Mouse (Mus musculus): ENCODE data around the gene Znrf2.
"Not testable (repeated sequence)": the region's sequence is repeated elsewhere in the genome, so short reads cannot be mapped to it uniquely, and the experiment has no call there.

Znrf2 gene

DNA sequence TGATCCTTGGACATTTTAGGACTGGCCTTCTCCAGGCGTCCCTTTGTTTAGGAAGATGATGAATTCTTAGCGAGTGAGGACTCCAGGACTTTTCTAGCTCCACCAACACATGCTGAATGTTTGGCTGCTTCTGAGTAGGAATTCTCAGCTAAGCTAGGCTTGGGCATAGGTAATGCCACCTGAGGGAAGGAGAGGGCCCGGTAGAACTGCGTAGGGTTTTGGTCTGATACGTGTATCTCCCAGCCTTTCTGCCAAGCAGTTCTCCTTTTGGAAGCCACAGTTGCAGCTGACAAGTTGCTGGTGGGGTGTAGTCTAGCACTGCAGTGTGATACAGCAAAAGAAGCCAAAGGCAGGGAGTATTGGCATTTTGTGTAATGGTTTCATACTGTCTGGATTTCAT is 10.9 kb upstream of the Znrf2 start:
- DNase-seq (ENCODE audit: inconsistent age in 2 of 2, low spot score in 1 of 2), result no peak

DNA sequence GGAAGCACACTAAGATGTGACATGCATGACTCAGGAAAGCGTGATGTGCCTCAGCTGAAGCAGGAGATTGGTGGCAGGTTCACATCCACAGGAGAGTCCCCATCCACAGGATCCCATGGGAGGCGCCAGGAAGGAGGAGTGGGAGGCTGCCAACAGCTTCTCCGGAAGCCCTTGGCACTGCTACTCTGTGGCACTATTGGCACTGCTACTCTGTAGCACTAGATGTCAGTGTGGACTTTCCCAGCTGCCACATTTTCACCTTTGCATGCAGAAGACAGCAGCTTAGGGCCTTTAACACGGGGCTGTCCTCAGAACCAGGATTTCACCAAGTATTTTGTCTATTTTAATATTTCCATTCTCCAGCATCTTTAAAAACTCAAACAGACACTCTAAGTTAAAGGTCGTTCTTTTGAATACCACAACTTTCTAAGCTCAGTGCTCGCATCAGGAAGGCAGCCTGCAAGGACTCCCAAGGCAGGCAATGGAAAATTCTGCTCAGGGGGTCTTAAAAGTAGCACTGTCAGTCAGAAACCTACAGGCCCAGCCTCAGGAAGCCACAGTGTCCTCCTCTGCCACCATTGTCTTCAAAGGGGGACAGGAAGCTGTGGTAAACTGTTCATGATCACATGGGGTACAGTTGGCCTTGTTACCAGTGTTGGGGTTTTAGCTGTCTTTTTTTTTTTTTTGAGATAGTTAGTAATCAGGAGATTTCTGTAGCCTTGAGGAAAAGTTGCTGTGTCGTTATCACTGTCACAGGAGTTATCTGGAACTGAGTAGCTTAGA is 7.0 kb upstream of the Znrf2 start:
- DNase-seq (ENCODE audit: inconsistent age in 2 of 2, low spot score in 1 of 2), result peak; percentile 67 to 87

DNA sequence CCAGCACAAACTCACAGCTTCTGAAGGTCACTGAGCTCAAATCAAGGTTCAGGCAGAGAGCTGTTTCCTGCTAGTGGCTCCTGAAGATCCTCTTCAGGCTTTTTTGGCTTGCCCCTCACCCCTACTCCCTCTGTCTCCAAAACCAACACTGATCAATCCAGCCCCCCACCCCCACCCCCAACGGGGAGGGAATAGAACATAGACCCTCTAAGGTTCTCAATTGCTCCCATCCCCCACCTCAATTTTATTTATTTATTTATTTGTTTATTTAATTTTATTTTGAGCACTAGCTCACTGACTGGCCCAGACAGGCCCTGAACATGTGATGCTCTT is 6.4 kb upstream of the Znrf2 start:
- peak in 1 of 2 experiments; percentile 52 for DNase-seq (ENCODE audit: inconsistent age in 2 of 2, low spot score in 1 of 2)

DNA sequence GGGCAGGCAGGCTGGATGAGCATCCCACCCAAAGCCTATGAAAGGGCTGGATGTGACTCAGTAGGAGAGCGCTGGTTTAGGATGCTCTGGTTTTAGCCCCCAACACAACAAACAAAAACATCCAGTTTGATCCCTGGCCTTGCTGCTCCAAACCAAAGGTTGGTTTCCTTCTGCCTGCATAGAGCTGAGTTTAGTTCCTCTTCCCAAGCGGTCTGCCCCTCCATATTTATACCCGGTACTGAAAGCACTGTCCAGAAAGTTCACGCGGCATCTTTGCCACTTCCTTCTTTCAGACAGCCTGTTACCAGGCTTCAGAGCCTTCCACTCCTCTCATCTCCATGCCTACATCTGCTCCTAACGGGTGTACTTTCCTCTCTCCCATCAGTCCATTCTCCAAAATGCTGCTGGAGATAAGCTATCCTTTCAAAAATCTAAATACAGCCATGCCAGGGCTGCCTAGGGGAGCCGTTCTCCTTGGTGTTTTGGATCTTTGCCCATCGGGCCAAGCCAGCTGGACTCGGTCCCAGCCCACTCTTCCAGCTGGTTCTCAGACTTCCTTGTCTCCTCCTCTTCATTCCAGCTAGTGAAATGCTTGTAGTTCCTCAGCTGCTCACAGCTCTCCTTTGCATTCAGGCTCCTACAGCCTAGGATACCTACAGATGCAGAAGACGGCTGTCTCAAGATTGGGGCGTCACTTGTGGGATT is 5.0 kb upstream of the Znrf2 start:
- peak; percentile 74 to 91 for DNase-seq (ENCODE audit: inconsistent age in 2 of 2, low spot score in 1 of 2)

DNA sequence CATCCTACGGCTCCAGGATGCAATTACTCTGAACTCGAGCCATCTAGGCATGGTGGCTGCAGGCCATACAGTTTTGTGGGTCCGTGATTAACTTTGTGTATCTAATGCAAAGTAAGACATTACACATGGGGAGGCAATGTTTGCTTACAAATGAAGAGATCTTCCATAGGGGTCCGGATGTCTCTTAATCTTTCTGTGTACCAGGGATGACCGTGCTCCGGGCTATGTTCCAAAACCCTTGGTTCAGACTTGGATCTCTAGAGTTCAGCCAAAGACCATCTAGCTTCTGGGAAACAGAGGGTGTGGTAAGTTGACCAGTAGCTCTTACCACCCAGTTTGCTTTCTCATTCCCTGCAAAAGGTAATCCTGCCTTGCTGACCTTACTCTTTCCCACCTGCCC is 4.4 kb upstream of the Znrf2 start:
- DNase-seq (ENCODE audit: inconsistent age in 2 of 2, low spot score in 1 of 2), result no peak

DNA sequence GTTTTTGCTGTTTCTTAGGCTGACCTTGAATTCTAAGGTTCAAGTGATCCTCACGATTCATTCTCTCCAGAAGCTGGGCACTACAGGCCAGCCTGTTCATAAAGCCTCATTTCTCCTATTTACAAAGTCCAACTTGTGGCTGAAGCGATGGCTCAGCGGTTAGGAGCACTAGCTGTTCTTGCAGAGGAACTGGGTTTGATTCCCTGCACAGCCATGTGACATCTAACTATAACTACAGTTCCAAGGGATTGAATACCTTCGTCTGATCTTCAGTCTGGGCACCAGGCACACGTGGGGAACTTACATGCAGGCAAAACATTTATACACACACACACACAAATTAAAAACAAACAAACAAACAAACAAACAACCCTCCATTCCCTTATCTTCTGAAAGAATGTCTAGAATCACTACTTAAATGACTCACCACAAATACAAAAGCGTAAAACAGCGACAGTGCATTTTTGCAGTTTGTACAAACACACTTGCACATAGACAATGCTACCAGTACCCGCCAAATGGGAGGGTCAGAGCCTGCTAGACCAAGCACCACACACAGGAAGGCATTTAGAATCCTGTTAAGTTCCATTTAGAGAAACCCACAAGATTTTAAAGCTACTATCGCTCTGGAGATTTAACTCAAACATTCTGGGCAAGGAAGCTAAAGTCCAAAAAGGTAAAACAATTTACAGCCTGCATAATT is 1.1 kb upstream of the Znrf2 start:
- peak in 1 of 2 experiments; percentile 55 for DNase-seq (ENCODE audit: inconsistent age in 2 of 2, low spot score in 1 of 2)

DNA sequence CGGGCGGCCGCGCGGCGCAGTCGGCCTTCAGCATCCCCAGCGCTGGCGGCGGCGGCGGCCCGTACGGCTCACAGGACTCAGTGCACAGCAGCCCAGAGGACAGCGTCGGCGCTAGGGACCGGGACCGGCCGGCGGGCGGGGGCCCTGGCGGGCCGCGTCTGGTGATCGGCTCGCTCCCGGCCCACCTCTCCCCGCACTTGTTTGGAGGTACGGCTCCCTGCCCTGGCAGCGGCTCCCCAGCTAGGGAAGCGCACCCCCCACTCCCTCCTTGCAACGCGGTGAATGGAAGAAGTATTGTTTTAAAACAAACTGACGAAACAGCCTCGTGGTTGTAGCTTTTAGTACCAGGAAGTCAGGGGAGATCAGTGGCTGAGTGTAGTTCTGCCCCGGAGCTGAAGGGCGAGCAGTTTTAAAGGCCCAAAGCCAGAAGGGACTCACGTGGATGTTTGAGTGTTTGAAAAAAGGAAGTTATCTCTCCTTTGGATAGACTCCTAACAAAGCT is 601 bp downstream of the Znrf2 start:
- DNase-seq (ENCODE audit: inconsistent age in 2 of 2, low spot score in 1 of 2), result peak; percentile 71 to 93

DNA sequence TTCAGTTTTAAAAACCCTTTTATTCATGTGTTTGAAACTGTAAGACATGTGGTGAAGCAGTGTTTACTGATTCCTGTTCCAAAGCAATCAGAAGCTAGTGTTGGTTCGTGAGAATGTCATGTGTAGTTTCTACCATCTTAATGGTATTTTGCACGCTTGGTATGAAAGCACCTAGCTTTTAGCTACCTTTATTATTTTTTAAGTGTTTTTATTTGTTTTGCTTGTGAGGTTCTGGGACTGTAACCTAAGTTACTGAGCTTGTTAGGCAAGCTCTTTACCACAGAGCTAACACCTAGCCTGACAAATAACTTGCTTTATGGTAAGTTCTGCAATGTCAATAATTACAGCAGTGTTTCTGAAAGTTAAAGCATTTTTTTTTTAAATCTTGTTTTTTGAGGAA is 1.7 kb downstream of the Znrf2 start:
- DNase-seq (ENCODE audit: inconsistent age in 2 of 2, low spot score in 1 of 2), result no peak

DNA sequence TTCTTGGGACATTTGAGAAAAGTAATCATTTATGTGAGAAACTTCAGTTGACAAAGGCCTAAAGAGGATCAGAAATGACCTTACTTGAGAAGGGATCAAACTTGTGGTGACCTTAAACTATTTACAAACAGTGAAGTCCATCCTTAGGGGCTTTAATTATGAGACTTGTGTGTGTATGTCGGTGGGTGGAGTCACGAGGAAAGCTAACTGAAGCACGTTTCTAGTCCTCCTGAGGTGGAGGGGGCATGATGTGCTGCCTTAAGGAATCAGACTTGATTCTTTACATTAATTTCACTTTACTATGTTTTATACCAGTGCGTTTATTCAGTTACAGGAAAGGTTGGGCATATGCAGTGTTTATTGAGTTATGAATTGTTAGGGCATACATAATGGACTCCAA is 2.6 kb downstream of the Znrf2 start:
- peak in 1 of 2 experiments; percentile 59 for DNase-seq (ENCODE audit: inconsistent age in 2 of 2, low spot score in 1 of 2)

DNA sequence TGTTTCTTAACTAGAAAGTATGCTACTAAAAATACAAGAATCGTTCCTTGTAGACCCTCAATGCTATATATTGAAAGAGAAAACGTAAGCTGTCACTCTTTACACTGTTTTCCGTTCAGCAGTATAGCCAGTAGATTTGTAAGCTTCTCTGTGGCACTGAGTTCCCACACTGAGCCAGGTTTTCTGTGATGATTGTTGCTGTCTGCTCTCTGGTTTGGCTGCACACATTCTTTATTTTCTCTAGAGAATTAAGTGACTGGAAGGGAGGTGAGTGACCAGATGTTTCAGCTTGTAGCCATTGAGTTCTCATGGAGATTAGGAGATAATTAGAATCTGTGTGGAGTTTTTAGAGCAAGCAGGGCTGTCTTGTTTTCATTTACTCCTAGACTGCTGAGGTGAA is 3.0 kb downstream of the Znrf2 start:
- peak in 1 of 2 experiments; percentile 39 for DNase-seq (ENCODE audit: inconsistent age in 2 of 2, low spot score in 1 of 2)

DNA sequence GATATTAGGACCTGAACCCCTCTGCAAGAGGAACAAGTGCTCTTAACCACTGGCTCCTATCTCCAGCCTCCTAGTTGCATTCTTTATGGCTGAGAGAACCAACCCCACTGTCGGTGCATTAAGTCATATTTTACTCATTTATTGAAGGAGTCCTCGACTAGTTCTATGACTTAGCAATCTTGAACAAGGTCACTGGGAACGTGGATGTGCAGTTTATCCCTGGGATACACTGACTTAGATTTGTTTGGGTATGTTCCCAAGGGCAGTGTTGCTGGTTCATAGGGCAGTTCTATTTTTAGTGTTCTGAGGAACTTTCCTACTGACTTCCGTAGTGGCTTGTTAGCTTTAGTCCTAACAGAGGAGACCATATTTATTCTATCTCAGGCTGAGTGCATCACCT is 5.6 kb downstream of the Znrf2 start:
- DNase-seq (ENCODE audit: inconsistent age in 2 of 2, low spot score in 1 of 2), result peak; percentile 67 to 89

DNA sequence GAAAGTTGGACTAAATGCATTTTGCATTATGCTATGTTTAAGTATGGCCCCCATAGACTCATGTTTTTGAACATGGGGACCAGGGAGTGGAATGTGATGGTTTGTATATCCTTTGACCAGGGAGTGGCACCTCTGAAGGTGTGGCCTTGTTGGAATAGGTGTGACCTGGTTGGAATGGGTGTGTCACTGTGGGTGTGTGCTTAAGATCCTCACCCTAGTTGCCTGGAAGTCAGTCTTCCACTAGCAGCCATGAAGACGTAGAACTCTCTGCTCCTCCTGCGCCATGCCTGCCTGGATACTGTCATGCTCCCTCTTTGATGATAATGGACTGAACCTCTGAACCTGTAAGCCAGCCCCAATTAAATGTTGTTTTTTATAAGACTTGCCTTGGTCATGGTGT is 7.8 kb downstream of the Znrf2 start:
- DNase-seq (ENCODE audit: inconsistent age in 2 of 2, low spot score in 1 of 2), result not testable (repeated sequence)

DNA sequence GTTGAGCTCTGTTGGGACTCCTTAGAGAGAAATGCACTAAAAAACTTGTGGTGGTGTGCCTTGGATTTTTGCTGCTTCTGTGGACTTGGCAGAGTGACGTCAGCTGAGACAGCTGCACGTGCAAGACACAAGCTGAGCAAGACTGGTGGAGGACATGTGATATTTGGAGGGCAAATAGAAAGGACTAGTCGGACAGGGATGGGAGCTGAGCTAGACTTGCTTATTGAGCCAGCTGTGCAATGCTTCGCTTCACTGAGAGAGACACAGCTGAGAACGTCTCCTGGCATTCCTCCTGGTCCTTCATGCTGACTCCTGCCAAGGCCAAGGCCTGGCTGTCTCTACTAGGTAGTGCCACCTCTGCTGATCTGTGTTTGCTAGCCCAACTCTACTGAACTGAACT is 10.8 kb downstream of the Znrf2 start:
- DNase-seq (ENCODE audit: inconsistent age in 2 of 2, low spot score in 1 of 2), result peak in 1 of 2 experiments; percentile 73

DNA sequence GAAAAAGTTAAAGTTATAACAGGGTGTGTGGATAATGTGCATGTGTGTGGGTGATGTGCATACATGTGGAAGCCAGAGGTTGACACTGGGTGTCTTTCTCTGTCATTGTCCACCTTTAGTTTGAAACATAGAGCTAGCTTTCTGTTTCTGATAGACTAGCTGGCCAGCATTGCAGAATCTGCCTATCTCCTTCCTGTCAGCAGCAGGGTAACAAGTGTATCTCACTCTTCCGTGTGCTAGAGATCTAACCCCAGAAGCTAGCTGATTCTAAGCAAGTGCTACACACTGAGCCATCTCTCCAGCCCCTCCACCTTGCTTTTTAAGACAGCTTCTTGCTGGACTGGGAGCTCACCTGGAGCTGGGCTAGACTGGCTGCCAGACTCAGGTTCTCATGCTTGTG is 11.6 kb downstream of the Znrf2 start:
- DNase-seq (ENCODE audit: inconsistent age in 2 of 2, low spot score in 1 of 2), result peak in 1 of 2 experiments; percentile 28

DNA sequence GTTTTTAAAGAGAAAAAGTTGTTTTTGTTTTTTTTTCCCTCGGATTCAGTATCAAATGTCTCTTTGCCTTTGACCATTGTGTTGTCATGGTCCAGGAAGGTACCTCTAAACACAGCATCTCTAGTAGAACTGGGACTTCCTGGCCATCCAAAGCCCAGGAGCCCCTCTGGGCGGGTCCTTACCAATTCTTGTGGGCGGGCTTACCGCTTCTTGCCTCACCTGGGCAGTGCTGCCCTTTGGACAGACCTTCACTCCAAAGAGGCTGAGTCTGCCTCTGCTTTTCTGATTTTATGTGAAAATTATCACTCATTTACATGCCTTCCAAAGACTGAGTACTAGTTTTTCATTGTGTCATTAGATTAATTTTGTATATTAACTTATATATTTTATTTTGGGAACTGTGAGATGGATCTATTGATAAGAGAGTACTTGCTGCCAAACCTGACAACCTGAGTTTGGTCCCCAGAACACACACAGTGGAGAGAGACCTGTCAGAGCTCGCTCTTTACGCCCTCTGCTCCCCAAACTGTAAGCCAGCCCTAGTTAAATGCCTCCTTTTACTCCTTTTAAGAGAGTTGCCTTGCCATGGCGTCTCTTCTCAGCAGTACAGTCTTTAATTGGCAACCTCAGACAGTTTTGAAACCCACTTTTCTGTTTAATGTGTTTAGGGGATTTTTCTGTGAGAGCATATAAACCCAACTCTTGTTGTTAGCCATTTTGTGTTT is 13.5 kb downstream of the Znrf2 start:
- DNase-seq (ENCODE audit: inconsistent age in 2 of 2, low spot score in 1 of 2), result peak in 1 of 2 experiments; percentile 24

DNA sequence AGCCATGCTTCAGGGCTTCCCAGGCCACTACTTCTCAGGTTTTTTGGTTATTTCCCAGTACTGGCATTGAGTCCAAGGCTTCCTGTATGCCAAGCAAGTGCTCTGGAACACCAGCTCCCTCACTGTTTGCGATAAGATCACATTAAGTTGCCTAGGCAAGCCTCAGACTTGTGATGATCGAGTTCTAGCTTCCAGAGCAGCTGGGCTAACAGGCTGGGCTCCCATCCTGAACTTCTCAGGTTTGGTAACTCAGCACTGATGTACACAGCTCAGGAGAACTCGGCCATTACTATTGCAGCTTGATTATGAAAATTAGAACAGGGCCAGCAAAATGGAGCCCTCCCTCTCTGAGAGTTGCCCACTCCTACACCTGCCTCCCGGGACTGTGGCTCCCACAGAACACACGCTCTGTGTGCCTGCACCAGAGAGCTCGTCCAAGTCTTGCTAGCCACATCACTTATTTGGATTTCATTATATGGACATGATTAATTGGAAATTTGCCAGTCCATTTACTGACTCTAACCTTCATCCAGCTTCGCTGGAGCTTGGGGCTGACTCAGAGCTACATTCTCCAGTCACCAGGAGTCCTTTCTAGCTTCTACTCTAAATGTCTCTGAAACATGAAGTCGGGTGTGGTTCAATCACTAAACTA is 14.5 kb downstream of the Znrf2 start:
- peak; percentile 45 to 81 for DNase-seq (ENCODE audit: inconsistent age in 2 of 2, low spot score in 1 of 2)

DNA sequence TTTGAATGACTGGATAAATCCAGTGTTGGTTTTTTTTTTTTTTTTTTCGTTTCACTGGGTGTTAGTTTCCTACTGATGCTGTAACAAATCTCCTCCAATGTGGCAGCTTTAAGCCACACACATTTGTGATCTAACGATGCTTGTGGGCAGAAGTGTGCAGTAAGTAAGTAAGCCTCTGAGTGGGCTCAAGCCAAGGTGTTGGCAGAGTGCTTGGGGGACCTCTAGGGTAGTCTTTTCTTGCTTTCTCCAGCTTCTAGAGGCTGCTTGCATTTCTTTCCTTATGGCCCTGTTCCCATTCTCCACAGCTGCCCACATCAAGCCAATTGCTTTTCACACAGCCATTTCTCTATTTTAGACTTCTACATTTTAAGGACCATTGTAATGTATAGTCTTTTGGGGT is 16.7 kb downstream of the Znrf2 start:
- DNase-seq (ENCODE audit: inconsistent age in 2 of 2, low spot score in 1 of 2), result no peak

DNA sequence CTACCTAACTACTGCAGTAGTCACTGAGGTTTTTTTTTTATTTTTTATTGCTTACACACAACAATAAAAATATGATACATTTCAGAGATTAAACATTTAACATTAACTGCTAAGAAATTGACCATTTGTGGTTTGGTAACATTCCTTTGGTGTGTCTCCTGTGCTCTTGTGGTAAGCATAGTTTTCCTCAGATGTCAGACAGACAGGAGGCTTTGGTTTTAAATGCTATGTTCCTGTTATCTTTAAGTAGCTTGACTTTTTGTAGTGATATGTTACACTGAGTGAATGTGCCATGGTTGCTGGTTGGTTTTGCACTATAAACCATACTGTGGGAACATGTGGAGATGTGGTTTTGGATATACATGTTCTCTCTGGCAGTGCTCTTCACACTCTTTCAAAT is 19.9 kb downstream of the Znrf2 start:
- DNase-seq (ENCODE audit: inconsistent age in 2 of 2, low spot score in 1 of 2), result no peak

DNA sequence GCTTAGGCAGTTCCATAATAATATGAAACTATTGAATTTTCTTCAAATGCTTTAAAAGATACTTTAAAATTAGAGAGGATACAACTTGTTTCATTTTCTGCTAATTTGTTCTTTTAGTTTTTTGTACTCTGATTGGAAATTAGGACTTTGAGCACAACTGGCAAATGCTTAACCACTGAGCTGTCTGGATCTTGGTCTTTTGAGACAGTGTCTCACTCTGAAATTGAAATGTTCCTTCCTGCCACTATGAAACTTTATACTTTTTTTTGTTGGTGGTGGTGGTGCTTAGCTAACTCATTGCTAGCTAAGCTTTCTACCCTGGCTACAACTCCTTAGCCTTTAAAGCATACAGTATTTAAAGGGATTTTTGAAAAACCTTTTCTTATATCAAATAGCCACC is 24.7 kb downstream of the Znrf2 start:
- DNase-seq (ENCODE audit: inconsistent age in 2 of 2, low spot score in 1 of 2), result no peak

DNA sequence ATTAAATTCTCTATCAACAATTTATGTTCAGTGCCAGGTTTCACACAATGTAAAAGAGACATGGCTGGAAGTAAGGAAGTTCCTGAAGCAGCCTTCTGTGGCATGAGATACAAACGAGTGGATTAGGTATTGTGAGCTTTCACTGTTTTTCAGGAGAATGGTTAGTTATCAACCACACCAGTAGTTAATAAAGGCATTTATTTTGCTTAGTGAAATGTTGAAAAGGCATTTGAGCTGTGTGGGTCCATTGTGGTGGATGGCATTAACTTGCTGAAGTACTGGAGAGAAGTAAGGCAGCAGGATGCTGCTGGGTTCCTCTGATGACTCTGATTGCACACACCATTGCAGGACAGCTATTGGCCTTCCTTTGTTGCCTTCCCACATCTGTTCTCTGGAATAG is 25.3 kb downstream of the Znrf2 start:
- DNase-seq (ENCODE audit: inconsistent age in 2 of 2, low spot score in 1 of 2), result no peak

DNA sequence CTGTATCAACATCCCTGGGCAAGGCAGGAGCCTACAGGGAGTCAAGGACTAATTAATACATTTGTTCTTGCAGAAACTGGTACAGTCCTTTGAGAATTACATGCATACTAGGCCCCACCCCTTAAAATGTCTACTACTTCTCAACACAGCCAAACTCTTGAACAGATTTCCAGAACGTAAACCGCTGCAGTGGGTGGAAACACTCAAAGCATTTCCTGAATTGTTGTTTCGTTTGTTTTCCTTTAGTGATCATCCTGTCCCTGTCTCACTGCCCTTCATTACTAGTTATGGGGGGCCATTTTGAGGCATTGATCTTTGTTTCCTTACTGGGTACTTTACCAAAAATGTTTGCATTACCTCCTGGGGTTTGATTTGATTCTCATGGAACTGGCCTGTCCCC is 31.8 kb downstream of the Znrf2 start:
- no peak for DNase-seq (ENCODE audit: inconsistent age in 2 of 2, low spot score in 1 of 2)
